Mouse (Mus musculus) megakaryocyte-erythroid progenitor cell, adult 5-6 weeks (primary cell): ENCODE measurements at regions not wholly inside any gene's neighbourhood (a gene's known extent, or its start where the extent isn't known, plus 50 kb on each side); places are given as distances from the start of the nearest gene placed in this dataset.

Source experiments
- ATAC-seq: replicated peaks from 2 replicates; pipeline ENCODE4 v1.8.0; 2016; ENCODE audit warnings: mild to moderate bottlenecking, inconsistent platforms; ENCODE audit not compliant: severe bottlenecking, poor library complexity, low FRiP score, low TSS enrichment

DNA sequence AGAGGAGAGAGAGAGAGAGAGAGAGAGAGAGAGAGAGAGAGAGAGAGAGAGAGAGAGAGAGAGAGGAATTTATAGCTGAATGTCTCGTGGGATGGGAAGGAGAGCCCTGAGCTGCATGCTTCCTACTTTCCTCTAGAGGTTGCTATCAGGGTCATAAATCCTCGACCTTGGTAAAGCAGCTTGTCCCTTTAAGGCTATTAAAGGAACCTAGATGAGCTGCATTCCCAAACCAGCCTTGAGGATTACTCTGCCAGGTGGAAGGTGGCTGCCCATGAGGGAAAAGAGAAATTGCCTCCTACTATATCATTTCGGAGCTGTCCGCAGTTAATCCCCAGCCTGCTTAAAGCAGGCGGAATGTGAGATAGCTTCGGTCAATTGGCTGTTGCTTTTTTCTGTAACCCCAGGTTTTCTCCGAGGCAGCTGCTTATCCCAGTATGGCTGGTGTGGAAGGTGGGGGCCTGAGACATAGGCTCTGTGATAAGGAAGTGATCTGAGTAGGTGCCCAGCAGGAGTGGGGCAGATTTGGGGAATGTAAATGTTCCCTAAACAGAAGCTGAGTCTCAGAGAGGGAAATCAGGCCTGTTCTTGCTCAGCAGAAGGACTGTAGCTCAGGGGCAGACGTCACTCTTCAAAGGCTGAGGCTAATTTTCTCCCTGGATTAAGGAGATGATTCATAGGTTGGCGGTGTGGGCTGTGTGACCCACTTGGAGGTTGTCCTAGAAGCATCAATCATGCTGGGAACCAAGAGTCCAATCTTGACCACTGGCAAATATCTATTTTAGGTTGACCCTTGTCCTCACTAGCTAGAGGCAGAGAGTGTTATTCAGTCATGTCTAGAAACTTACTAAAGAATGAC lies 255.2 kb upstream of the Camk1g start:
- ATAC-seq = no peak

DNA sequence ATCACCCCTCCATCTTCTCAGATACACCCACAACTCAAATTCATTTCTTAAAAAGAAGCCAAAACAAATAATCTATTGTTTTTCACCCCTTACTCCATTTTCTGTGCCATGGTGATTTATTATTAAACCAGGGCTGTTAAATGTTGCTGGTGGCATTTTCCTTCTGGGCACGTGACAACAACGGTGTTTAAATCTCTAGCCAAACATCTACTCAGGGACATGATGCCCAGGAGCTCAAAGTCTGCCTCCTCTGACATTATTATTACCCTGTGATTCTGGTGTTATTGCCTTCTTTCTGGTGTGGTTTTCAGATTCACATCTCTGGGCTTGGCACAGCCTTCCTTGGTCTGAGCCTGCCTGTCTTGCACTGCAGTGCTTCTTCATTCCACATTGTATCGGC lies 253.5 kb upstream of the Camk1g start:
- no peak for ATAC-seq

DNA sequence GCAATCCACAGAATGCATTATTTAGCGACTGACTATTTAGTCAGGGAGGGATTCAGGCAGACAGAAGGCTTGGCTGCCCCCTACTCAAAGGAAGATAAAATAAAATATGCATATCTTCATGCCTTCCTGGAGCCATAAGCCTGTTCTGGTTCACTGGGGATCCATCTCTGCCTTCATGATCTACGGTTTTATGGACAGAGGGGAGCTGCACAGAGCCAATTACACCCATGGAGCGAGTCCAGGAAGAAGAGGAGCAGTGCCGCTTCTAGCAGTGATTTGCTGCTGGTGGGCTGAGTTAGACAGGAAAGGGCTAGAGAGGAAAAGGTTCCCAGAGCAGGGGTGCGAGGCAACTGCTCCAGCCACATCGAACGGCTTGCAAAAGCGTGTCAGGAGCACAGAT lies 248.2 kb upstream of the Camk1g start:
- no peak for ATAC-seq

DNA sequence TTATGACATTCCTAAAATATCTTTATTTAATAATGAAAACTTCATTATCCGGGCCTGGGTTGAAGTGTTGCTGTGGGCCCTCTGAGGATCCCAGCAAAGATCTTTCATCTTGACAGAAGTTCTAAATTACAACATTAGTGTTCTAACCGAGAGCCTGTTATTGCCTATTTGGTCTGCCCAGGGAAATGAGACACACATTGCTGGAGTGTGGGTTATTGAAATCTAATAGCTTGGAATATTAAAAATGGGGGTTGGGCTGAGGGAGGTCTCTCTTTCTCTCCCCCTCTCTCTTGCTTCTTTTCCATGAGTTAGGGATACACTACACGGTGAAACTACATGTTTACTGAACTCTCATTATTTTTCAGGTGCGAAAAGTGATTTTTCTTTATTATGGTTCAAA lies 240.4 kb upstream of the Camk1g start:
- no peak for ATAC-seq

DNA sequence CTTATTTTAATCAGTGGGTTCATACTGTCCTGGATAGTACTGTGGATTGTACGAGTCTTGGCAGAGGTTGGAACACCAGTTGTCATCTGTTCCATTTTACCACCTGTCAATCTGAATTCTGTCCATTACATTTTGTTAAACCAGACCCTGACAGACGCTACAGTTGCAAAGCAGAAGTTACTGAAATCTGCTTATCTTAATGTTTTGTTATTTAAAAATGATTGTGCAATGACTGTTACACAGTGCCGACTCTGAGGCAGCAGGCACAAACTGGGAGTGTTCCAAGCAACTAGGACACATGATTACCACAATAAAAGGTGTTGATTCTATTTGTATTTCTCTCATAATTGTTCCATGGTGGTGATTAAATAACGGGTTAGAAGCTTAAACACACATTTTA lies 229.8 kb upstream of the Camk1g start:
- no peak for ATAC-seq

DNA sequence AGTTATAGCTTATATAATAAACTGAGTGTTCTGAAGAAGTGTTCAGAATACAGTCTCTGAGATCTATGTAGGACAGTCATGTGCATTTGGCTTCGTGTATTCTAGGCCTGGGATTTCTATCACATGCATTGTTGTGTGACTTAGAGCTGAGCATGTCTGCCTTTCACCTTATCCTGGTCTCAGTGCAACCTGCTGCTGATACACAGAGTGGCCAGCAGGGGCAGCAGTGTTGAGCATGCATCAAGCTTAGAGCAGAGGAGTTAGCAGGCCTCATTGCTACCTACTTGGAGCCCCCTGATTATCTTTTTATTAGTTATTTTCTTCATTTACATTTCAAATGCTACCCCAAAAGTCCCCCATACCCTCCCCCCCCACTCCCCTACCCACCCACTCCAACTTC lies 229.1 kb upstream of the Camk1g start:
- peak; percentile 98 for ATAC-seq

DNA sequence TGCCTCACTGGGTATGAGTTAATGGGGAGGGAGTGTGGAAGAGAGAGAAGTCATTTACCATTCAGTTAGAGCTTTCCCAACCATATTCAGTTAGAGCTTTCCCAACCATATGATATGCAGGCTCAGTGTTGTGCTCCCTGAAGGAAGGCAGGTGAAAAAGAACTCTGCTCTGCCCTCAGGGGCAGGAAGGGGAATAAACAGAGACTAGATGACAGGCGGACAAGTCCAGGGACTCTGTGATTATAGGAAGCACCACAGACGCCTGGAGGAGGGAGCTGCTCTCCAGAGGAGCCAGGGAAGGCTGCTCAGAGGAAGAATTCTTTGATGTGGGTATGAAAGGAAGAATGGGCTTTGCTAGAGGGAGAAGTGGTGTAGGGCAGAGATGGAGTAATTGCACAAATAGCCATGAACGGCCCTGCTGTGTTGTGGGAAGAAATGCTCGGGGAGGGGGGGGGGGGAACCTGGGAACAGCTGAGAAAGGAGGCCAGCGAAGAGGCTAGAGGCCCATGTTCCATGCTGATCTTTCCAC lies 220.3 kb upstream of the Camk1g start:
- ATAC-seq = no peak

DNA sequence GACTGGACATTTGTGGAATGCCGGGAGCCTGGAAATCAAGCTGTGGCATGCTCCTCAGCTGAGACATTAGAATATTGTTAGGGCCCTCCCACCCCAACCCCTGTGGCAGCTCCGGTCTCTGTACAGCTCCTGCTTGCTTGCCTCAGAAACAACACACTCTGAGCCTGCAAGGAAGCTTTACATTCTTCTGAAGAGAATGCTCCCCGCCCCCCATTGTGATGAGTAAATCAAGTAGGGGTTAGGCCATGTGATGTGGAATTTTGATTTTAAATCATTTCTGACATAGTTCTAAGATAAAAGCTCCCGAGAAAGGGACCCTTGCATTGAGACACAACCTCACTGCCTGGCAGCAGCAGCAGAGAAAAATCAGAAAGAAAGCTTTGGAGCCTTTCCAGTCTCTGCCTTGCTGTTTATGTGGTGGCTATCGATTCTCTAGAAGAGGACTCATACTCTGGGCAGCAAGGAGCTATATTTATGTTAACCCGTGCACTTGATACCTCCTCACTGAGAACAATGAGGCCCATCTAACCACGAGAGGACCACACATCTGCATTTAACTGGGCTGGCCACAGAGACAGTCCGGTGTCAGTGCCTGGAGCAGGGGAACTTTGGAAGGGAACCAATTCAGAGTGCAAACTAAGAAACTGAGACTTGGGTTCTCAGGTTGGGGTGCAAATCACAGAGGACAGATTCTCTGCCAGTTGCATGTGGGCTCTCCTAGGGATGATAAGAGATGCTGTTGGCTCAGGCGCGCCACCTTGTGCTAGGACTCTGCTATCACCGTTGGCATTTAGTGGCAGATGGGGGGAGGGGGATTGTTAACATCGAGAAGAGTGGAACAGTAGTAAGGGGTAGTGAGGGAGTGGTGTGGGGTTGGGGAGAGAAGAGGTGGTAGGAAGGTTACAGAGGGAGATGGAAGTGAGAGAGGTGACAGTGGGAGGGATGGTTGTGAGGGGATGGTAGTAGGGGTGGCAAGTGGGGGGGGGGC lies 218.7 kb upstream of the Camk1g start:
- peak; percentile 91 for ATAC-seq

DNA sequence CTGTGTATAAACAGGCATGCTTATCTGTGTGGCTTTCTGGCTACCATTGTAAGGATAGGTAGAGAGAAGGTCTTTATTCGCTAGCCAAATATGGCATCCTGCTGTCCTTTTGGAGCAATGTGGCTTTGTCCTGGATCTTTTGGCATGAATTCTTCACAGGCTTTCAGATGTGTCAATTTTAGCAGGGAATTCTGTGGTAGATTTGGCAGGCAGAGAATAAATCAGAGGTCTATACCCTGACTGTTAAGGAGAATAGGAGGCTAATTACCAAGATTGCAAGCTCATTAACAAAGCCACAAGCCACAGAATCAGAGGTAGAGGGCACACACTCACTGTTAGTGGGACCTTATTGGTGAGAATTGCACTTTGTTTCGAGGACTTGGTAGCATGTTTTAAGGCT lies 217.2 kb upstream of the Camk1g start:
- no peak for ATAC-seq

DNA sequence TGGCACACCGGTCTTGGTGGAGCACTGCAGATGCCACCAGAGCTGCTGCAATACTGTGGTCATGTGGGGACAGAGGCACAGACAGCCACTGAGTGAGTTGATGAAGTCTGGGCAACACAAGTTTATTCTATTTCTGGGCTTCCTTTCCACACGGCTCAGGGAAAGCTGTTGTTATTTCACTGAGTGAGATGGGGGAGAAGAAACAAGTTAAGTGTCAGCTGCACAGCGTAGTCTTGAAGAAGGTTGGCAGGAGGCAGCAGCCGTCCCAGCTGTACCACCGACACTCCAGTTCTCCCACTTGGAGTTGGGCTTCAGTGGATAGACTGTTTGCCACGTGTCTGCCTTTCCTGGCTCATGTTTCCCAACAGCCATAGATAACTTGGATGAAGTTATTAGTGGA lies 216.8 kb upstream of the Camk1g start:
- no peak for ATAC-seq

DNA sequence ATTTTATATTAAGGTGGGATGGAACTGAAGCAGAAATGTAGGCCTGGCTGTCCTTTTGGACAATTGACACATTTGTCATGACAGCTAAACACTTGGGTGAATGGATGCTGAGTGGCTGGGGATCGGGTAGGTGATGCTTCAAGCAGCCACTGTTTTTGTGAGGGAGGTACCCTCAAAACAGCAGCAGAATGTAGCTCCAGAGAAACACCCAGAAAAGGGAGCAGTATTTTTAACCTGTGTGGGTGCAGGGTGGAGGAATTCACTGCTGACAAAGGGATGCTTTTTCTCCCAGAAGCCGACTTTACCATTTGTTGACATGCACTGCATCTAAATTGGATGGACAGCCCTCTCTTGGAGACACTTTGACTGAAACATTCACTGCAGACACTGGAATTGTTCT lies 213.7 kb upstream of the Camk1g start:
- ATAC-seq = no peak

DNA sequence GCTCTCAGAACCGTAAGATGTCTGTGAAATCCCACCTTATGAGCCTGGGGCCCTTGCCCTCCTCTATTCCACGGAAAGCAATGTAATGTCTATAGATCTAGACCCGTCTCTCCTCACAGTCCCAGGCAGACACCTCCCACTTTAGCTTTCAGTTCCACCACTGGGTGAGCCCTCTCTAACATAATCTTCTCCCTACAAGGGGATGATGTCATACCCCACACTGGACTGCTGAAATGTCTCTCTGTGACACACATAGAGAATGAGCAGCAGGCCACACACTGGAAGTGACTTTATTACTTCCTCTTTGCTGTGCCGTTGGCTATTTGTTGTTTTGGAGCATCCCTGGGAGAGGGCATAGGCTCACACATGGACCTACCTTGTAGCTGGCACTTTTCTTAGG lies 210.3 kb upstream of the Camk1g start:
- ATAC-seq = no peak

DNA sequence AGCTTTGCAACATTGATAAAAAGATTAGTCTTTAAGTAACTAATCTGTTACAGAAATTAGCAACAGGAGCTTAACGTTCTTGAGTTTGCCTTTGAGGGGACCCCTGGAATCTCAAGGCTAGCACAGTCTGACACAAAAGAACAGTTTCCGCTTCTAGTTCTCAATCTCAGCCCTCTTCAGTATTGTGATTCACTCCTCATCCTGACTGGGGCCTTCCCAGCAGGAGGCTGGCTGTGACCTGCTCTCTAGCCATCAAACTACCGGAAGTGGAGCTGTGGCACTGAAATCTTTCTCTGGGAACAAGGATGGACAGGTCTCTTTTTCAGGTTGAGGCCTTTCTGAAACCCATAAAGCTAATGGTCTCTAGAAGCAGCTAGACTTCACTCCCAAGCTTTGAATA lies 209.6 kb upstream of the Camk1g start:
- ATAC-seq = no peak

DNA sequence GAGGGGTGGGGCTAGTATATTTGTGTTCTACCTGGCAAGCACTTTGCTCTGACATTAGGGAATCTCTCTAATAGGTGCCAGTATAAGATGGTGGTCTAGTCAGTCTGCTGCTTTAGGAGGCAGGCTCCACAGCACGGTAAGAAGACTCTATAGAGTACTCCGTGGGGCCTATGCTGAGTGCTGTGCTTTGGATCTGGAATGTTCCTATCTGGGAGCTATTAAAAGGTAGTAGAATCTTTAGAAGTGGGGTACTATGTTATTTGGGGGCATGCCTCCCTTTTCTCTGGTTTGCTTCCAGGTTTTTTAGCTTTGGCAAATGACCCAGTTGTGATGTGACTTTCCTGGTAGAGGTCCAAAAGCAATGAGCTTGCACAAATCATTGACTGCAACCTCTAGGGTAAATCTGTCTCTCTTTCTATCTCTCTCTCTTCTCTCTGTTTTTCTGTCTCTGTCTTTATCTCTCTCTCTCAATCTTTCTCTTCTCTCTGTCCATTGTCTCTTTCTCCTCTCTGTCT lies 208.6 kb upstream of the Camk1g start:
- no peak for ATAC-seq

DNA sequence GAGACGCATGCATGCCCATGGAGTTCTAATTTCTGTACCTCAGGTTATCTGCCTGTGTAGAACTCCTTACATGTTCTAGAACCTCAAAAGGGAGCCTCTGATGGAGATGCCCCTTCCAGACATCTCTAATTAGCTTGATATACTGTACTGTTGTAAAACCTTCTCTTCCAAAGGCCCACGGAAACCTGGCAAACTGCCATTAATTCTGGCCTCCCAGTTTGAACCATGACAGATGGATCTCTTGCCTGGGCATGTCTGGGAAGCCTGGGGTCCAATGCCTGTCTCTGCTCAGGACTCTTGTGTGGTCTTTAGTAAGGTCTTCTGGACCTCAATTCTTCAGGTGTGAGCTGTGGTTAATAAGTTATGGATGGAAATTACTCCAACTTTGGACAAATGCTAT lies 207.7 kb upstream of the Camk1g start:
- no peak for ATAC-seq

DNA sequence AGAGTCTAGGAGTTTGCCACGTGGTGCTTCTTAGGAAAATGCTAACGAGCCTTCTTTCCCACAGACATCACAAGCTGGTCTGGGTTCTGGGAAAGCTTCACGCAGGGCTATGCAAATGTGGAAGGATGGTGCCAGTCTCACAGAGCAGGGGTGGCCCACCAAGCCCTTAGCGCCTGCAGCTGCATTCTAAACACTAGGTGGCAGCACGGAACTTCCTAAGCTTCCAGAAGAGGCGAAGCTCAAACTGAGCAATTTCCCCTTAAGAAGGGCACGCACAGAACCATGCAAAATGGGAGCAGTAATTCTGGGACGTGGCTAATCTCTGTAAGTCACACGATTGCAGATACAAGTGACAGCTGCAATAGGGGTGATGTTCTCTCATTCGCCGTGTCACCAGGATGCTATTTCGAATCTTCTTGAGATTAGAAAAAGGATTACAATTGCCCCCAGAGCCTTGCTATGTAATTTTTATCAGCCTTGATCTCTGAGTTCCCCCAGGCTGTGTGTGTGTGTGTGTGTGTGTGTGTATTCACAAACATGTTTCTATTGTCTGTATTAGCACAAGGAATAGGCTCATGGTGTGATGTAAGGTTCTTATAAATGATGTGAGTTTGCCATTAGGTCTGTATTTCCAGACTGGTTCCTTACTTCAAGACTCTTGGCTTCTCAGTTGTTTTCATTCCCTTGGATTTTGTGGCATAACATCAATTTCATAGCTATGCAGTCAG lies 206.1 kb upstream of the Camk1g start:
- ATAC-seq = peak; percentile 95

DNA sequence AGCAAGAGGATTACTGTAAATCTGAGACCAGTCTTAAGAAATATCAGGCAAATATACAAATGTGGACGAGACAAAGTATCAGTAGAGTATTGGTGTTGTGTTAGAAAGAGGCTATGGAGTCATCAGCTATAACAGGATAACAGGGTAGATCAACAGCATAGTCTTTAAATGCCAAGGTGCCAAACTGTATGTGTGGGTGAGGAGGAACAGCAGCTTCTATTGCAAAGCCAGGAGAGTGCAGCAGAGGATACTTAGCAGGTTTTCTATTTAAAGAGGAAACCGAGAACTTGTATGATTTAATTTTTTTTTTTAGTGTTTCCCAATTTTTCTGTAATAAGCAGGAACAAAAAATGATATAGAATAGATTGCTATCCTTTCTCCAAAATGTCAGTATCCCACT lies 202.7 kb upstream of the Camk1g start:
- no peak for ATAC-seq

DNA sequence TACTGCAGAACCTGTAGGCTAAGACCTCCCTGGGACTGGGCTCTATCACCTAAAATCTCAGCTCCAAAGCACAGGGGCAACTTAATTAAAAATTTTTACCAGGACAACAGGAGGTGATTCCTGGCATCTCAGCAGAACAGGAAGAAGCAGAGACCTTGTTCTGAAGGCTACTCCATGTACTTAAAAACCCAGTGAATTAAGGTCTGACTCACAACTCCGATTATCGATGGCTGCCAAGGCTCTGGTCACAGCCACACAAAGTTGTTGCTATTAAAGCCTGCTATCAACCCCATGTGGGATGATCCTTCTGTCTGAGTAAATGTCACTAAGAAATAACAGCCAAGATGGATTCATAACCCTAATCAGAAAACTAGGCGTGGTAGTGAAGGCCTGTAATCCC lies 202.3 kb upstream of the Camk1g start:
- no peak for ATAC-seq

DNA sequence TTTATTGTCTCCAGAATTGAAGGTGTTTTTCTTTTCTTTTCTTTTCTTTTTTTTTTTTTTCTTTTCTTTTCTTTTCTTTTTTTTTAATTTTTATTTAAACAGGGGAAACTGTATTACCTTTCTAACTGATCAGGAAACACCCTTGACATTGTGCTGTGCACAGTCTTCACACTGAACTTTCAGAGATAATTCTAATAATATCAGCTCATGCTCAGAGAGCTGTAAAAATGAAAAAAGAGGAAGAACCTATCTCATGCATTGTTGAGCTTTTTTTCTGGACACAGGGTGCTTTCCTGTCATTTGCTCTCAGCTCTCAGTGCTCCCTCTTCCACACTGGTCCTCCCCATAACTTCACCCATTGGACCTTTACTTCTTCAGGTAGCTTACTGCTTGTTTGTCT lies 201.0 kb upstream of the Camk1g start:
- no peak for ATAC-seq
